ENCODE assay signal across 34 mouse cellular contexts in the genomic region with DNA sequence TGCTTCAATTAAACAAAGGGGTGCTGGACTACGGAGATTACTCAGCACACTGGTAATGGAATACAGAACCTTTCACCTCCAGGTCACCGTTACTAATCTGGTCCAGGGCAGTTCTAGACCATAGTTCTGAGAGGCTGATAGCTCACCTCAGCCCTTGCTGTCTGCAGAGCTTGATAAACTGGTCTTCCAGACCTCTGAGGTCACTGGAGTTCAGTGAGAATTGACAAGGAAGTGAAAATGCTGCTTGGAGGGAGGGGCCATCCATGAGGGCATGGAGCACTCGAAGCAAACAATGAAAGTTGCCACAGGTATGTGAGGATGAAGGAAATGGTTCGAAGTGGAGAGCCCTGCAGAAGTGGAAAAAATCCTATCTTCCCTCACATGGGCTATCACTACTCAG.
DNase-seq lines count a peak whose midpoint lies in the region; ATAC-seq and TF ChIP-seq lines count a peak whose summit lies in the region.
"Had no signal": no experiment of that assay in that cellular context is flagged by ENCODE, and none has a peak within 500 bp of the region (broad histone marks: within the 10 kb centered on the region; RNA-seq: fewer than 3 reads in every experiment).

No protein-coding gene starts in this region.

- TF ChIP-seq CTCF in lung, adult 2 months (IDR thresholded peaks at IDR 0.05; ENCODE audit: insufficient read depth, low read length) = no peak
- TF ChIP-seq CTCF in stomach, postnatal 0 days (IDR thresholded peaks at IDR 0.05; ENCODE audit: low read depth) = no peak

- H3K9me3 ChIP-seq in intestine, embryonic 16.5 days (ENCODE audit: control insufficient read depth, low read length) = no peaks in the 10 kb centered on the region
- H3K9me3 ChIP-seq in stomach, postnatal 0 days (ENCODE audit: control insufficient read depth, low read length) = no peaks in the 10 kb centered on the region
- no peaks in the 10 kb centered on the region for H3K9me3 ChIP-seq in kidney, embryonic 16.5 days (ENCODE audit: low read length)
- H3K9me3 ChIP-seq: embryonic facial prominence, embryonic 13.5 days; forebrain, embryonic 10.5 days; forebrain, embryonic 15.5 days; heart, embryonic 12.5 days; liver, embryonic 12.5 days; midbrain, embryonic 13.5 days had no signal

- H3K4me3 ChIP-seq in lung, adult 2 months (replicated peaks; ENCODE audit: extremely low read depth, low read depth, low read length) = no peak overlapping the region
- no peak overlapping the region for H3K4me3 ChIP-seq in intestine, embryonic 16.5 days (ENCODE audit: low read length)
- H3K4me3 ChIP-seq in stomach, postnatal 0 days (ENCODE audit: low read depth, low read length) = no peak overlapping the region
- H3K4me3 ChIP-seq in kidney, embryonic 16.5 days (ENCODE audit: low read length) = no peak overlapping the region
- H3K4me3 ChIP-seq: embryonic facial prominence, embryonic 13.5 days; forebrain, embryonic 10.5 days; forebrain, embryonic 15.5 days; gastrocnemius, adult 2 months; heart, embryonic 12.5 days; liver, embryonic 12.5 days; midbrain, embryonic 13.5 days had no signal

- H3K27me3 ChIP-seq in intestine, embryonic 16.5 days (replicated peaks; ENCODE audit: control insufficient read depth, insufficient read depth, low read length) = no peaks in the 10 kb centered on the region
- no peaks in the 10 kb centered on the region for H3K27me3 ChIP-seq in stomach, postnatal 0 days (ENCODE audit: control insufficient read depth, insufficient read depth, low read length)
- H3K27me3 ChIP-seq in kidney, embryonic 16.5 days (ENCODE audit: insufficient read depth, low read length) = no peaks in the 10 kb centered on the region
- H3K27me3 ChIP-seq: embryonic facial prominence, embryonic 13.5 days; forebrain, embryonic 15.5 days; heart, embryonic 12.5 days; liver, embryonic 12.5 days; midbrain, embryonic 13.5 days had no signal

- 52% methylated on average over 4 of the region's 4 CpGs for WGBS in lung, adult 2 months
- WGBS in intestine, embryonic 16.5 days = 36% methylated on average over 4 of the region's 4 CpGs
- WGBS in stomach, postnatal 0 days = 49% methylated on average over 4 of the region's 4 CpGs
- 48% methylated on average over 4 of the region's 4 CpGs for WGBS in kidney, embryonic 16.5 days

- TF ChIP-seq EP300 in stomach, postnatal 0 days (optimal IDR thresholded peaks at IDR 0.05) = no peak

- H3K9ac ChIP-seq in intestine, embryonic 16.5 days (ENCODE audit: low read depth, low read length) = no peak overlapping the region
- H3K9ac ChIP-seq in stomach, postnatal 0 days (ENCODE audit: low read length) = no peak overlapping the region
- no peak overlapping the region for H3K9ac ChIP-seq in kidney, embryonic 16.5 days (replicated peaks; ENCODE audit: low read length)
- H3K9ac ChIP-seq: embryonic facial prominence, embryonic 13.5 days; forebrain, embryonic 15.5 days; heart, embryonic 12.5 days; hindbrain, embryonic 14.5 days; liver, embryonic 12.5 days; liver, postnatal 0 days; midbrain, embryonic 13.5 days had no signal

- ATAC-seq in intestine, embryonic 16.5 days = peak; percentile 86
- ATAC-seq in stomach, postnatal 0 days (ENCODE audit: low FRiP score, low TSS enrichment) = peak; percentile 97
- ATAC-seq in kidney, embryonic 16.5 days (ENCODE audit: low FRiP score, low TSS enrichment) = no peak
- ATAC-seq: activated CD4-positive, CD25-positive, alpha-beta regulatory T cell, adult 4 months; CD4-positive, CD25-positive, alpha-beta regulatory T cell, adult 4 months; forebrain, embryonic 15.5 days; liver, embryonic 12.5 days; liver, postnatal 0 days; midbrain, embryonic 13.5 days had no signal

- peak; percentile 4 for DNase-seq in lung, postnatal 25 days (ENCODE audit: low spot score)
- no peak for DNase-seq in lung, adult 2 months
- peak; percentile 20 to 43 for DNase-seq in urinary bladder, postnatal 36 days (ENCODE audit: low spot score in 2 of 2)
- no peak for DNase-seq in urinary bladder, postnatal 10 days (ENCODE audit: low spot score)
- peak; percentile 52 for DNase-seq in stomach, postnatal 0 days (ENCODE audit: low spot score)
- DNase-seq in heart, postnatal 14 days = no peak
- DNase-seq: adrenal gland, adult 2 months; adrenal gland, postnatal 36 days; cerebellum, adult 2 months; cerebellum, postnatal 14 days; gastrocnemius, adult 2 months; gastrocnemius, postnatal 36 days; heart, adult 18-20 months; kidney, adult 2 months; kidney, postnatal 4 days; layer of hippocampus, postnatal 36 days; left cerebral cortex, postnatal 4 days; liver, postnatal 0 days; lung, postnatal 10 days; retina, postnatal 1 day; right cerebral cortex, postnatal 14 days; thymus, postnatal 4 days had no signal

- TF ChIP-seq POLR2A in lung, adult 2 months (IDR thresholded peaks at IDR 0.05; ENCODE audit: borderline replicate concordance, extremely low read depth, low read depth, low read length) = no peak

- H3K36me3 ChIP-seq in intestine, embryonic 16.5 days (ENCODE audit: control insufficient read depth, insufficient read depth, low read length) = no peaks in the 10 kb centered on the region
- H3K36me3 ChIP-seq in stomach, postnatal 0 days (ENCODE audit: control insufficient read depth, insufficient read depth, low read length) = no peaks in the 10 kb centered on the region
- H3K36me3 ChIP-seq in kidney, embryonic 16.5 days (ENCODE audit: insufficient read depth, low read length) = no peaks in the 10 kb centered on the region
- H3K36me3 ChIP-seq: embryonic facial prominence, embryonic 13.5 days; forebrain, embryonic 10.5 days; forebrain, embryonic 15.5 days; heart, embryonic 12.5 days; liver, embryonic 12.5 days; midbrain, embryonic 13.5 days had no signal

- intact Hi-C loops in heart, postnatal 14 days (cut with DNase I) = no loop called here

- H3K27ac ChIP-seq in intestine, embryonic 16.5 days (ENCODE audit: low read length) = no peak overlapping the region
- H3K27ac ChIP-seq in stomach, postnatal 0 days (replicated peaks) = no peak overlapping the region
- no peak overlapping the region for H3K27ac ChIP-seq in kidney, embryonic 16.5 days (ENCODE audit: low read length)
- H3K27ac ChIP-seq: embryonic facial prominence, embryonic 13.5 days; forebrain, embryonic 10.5 days; forebrain, embryonic 15.5 days; gastrocnemius, adult 2 months; hindbrain, embryonic 14.5 days; kidney, postnatal 0 days; liver, embryonic 12.5 days; midbrain, embryonic 13.5 days had no signal

- no peaks in the 10 kb centered on the region for H3K4me1 ChIP-seq in lung, adult 2 months (ENCODE audit: control insufficient read depth, insufficient read depth, low read length)
- no peaks in the 10 kb centered on the region for H3K4me1 ChIP-seq in intestine, embryonic 16.5 days (ENCODE audit: control insufficient read depth, insufficient read depth, low read length)
- H3K4me1 ChIP-seq in stomach, postnatal 0 days (replicated peaks; ENCODE audit: control insufficient read depth, insufficient read depth) = no peaks in the 10 kb centered on the region
- H3K4me1 ChIP-seq in kidney, embryonic 16.5 days (ENCODE audit: insufficient read depth, low read length) = no peaks in the 10 kb centered on the region
- H3K4me1 ChIP-seq: embryonic facial prominence, embryonic 13.5 days; forebrain, embryonic 15.5 days; heart, embryonic 12.5 days; liver, embryonic 12.5 days; midbrain, embryonic 13.5 days had no signal

- no peak overlapping the region for H3K4me2 ChIP-seq in intestine, embryonic 16.5 days (ENCODE audit: low read depth, low read length)
- no peak overlapping the region for H3K4me2 ChIP-seq in stomach, postnatal 0 days (replicated peaks; ENCODE audit: low read depth)
- no peak overlapping the region for H3K4me2 ChIP-seq in kidney, embryonic 16.5 days (replicated peaks; ENCODE audit: low read depth, low read length)
- H3K4me2 ChIP-seq: embryonic facial prominence, embryonic 13.5 days; forebrain, embryonic 15.5 days; heart, embryonic 12.5 days; hindbrain, embryonic 14.5 days; liver, embryonic 12.5 days; midbrain, embryonic 13.5 days had no signal

Comparison
In these comparisons a context has a peak if more than half of its experiments do, and no peak if none do; other contexts are left out.
1. DNase-seq: peak in lung, postnatal 25 days (single experiment), urinary bladder, postnatal 36 days (2 of 2) and stomach, postnatal 0 days (single experiment); none in lung, adult 2 months (single experiment), urinary bladder, postnatal 10 days (single experiment) and heart, postnatal 14 days (0 of 2).